Mouse (Mus musculus): ENCODE data around the gene Actc1.

Gene Actc1

GRCm38 (mm10) chr2:114052696-114053598 lies at the start of gene Actc1:
Gene Actc1 (minus strand): TSS chr2:114053548.
- DNase-seq (ENCODE audit: low spot score), result no peak

DNA sequence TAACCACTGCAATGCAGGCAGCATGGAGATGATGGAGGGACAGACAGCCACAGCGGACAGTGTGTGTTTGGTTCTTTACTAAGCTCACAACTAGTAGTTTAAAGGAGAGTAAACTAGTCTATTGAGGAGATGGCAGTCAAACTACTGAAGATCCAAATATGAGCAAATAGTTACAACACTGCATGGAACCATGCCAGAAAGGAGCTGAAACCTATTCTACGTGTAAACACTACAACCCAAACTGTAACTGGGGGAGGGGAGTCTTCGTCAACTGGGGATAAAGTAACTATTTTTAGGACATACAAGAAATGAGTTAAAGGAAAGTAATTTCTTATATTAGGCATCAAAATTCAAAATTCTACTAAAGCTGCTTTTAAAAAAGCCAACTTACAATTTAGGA lies 49.1 kb upstream of the Actc1 start:
- DNase-seq (ENCODE audit: low spot score), result no peak

DNA sequence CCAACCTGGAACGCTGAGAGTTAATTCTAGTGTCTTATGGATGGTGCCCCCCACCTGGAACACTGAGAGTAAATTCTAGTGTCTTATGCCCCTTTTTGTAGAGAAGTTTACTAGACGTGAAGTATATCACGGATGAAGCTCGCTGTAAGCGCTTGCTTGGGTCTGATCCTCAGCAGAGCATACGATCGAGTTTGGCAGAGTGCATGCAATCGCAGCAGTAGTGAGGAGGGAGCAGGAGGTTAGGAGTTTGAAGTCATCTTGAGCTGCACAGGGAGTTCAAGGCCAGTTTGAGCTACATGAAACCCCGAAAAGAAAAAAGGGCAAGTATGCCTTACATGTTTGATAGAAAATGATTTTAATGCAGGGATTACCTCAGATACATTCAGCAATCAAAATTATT lies 47.5 kb upstream of the Actc1 start:
- DNase-seq (ENCODE audit: low spot score), result no peak

DNA sequence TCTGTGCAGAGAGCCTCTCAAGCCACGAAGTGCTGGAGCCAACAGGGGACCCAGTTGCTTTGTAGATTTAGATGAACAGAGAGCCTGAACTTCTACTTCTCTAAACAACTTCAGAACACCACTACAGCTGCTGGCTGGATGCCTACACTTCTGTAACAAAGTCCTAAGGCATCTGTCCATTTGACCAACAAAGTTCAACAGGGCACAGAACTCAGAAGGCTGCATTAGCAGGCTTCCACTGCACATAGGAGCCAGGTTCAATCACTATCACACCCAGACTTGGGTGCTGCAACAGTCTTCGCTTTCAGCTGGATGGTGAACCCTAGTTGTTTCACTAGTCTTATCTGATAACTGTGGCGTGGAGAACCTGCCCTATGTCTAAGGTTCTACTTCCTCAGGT lies 46.5 kb upstream of the Actc1 start:
- no peak for DNase-seq (ENCODE audit: low spot score)

- no peak for DNase-seq (ENCODE audit: low spot score)
These were observed 45.8 kb upstream of the Actc1 start for GRCm38 (mm10) chr2:114099109-114099508.

- no peak for DNase-seq (ENCODE audit: low spot score)
These were observed 44.3 kb upstream of the Actc1 start for GRCm38 (mm10) chr2:114097627-114098026.

DNA sequence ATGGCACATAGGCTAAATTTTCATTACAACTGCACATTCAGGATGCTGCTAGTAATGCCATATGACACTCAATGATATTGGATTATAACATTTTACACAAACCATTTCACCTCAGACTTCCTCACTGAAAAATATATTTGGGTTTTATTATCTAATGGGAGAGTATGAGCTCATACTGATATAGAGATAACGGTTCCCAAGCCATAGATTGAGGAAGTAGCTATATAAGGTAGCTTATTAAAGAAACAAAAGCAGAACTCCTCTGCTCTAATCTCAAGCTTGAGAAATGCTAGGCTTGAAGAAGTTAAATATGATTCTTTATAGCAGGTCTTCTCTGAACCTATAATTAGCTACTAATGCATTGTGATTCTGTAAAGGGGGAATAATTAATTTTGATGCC lies 43.2 kb upstream of the Actc1 start:
- no peak for DNase-seq (ENCODE audit: low spot score)

GRCm38 (mm10) chr2:114095348-114095747 lies 42.0 kb upstream of the Actc1 start:
- no peak for DNase-seq (ENCODE audit: low spot score)

- DNase-seq (ENCODE audit: low spot score), result no peak
These were observed 41.3 kb upstream of the Actc1 start for GRCm38 (mm10) chr2:114094696-114095095.

DNA sequence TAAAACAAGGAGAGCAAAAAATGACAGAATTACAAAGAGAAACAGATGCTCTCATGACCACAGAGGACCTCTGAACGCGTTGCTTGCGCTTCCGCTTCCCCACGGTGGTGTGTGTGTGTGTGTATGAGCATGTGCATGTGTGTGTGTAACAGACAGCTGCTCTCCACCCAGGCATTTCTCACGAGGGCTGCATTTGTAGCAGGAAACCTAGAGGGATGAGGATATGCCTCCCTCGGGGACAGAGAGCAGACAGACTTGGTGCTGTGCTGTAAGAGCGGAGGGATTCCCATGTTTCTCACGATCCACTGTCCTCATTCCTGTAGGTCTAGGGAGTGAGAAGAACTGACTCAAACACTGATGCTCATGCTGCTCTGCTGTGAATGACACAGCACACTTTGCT lies 40.2 kb upstream of the Actc1 start:
- DNase-seq (ENCODE audit: low spot score), result no peak

- DNase-seq (ENCODE audit: low spot score), result no peak
These were observed 36.5 kb upstream of the Actc1 start for GRCm38 (mm10) chr2:114089862-114090261.

GRCm38 (mm10) chr2:114087271-114087670 lies 33.9 kb upstream of the Actc1 start:
- DNase-seq (ENCODE audit: low spot score), result no peak

DNA sequence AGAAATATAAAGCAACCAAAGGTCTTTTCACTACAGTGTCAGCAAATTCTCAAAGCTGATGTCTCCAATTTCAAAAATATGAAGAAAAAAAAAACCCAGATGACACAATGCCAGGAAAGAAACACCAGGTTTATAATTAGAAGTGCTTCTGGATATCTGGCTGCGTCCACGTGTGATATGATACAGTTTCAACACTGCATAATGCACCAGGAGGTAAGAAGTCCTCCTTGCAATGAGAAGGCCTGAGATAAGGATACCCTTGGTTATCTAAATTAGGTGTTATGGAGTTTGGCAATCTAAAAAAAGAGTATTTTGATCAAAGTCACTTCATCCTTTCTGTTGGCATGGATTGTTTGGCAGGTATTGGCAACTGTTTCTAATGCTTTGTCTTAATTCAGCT lies 18.5 kb upstream of the Actc1 start:
- no peak for DNase-seq (ENCODE audit: low spot score)

- DNase-seq (ENCODE audit: low spot score), result no peak
These were observed 12.9 kb upstream of the Actc1 start for GRCm38 (mm10) chr2:114066226-114066625.

- DNase-seq (ENCODE audit: low spot score), result no peak
These were observed 10.7 kb upstream of the Actc1 start for GRCm38 (mm10) chr2:114064004-114064403.

DNA sequence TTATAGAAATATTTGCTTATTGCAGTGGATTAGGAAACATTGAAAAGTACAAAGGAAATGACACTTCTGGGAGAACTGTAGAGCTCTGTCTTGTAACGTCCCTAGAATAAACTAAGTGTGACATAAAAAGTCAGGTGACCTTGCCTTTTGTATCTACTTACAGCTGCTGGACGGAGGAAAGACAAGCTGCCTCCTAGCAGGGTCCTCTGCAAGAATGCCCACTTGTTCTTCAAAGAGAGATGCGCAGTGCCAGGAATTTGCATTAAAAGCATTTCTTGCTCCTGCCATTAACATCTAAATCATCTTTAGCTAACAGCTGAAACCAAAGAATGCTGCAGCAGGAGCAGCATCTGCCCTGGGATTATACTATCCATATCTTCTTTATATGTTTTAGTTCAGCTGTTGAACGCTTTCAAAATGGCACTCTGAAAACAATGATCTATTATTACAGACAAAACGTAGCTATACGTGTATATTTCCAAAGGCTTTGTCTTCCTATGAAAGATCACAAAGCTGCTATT lies 6.8 kb upstream of the Actc1 start:
- DNase-seq (ENCODE audit: low spot score), result no peak

- DNase-seq (ENCODE audit: low spot score), result no peak
These were observed 6.3 kb upstream of the Actc1 start for GRCm38 (mm10) chr2:114059608-114060007.

DNA sequence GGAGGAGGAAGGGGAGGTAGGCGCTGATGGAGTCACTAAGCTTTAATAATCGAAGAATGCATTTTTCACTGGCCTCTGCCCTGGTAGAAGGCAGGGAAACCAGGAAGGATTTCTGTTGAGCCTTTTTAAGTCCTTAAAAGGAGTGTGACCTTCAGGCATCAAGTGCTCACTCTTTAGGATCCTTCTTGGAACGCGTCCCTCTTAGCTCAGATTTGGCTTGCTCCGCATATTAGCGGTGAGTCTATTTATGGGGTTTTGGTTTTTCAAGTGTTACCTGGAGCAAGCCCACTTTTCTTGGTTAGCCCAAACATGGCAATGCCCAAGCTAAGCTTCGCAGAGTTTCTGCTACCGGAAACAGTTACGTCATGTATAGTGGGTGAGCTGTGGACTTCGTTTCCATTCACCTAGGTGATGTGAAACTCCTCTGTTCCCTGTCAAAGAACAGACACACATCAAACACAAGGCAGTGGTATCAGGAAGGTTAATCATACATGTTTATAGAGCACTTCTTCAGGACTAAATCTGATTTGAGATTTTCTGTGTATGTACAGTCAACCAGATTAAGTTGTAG lies 5.0 kb upstream of the Actc1 start:
- no peak for DNase-seq (ENCODE audit: low spot score)

DNA sequence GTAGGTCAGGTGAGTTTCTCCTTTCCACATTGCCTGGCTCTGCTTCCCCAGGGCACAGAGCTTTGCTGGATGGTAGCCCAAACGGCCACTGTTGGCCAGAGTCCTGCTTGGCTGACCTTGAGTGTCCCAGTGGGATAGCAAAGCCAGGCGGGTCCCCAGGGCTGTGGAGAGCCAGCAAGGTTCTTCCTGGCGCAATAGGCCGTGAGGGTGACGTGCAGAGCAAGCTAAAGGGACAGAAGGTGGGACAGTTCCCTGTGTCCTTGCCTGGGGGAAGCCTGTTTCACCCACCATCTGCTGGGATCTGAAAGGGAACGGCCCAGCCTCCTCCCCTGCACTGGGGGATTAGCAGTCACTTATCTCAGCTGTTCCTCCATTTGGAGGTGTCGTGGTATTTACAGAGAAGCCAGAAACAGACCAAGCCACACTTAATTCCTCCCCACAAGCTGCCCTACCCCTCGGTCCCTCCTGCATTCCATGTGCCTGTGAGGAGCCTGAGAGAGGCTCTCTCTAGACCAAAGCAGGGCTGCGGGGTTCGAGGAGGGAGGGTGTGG lies 4.0 kb upstream of the Actc1 start:
- no peak for DNase-seq (ENCODE audit: low spot score)

DNA sequence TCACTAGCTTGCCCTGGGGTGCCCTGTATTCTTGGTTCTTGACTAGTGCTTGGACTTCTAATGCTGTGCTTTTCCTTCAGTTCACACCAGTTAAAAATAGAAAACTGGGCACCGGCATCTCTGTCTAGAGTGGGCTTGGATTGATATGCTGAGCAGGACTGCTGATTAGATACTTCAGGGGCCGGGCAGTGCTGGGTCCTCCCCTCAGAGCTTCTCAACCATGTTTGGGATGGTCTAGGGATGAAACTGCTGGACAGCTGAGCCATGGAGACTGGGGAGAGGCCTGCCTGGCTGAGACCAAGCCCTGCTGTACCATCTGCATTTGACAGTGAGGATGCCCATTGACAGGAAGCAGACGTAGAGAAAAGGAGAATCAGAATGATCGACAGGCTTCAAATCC lies 781 bp upstream of the Actc1 start:
- no peak for DNase-seq (ENCODE audit: low spot score)

DNA sequence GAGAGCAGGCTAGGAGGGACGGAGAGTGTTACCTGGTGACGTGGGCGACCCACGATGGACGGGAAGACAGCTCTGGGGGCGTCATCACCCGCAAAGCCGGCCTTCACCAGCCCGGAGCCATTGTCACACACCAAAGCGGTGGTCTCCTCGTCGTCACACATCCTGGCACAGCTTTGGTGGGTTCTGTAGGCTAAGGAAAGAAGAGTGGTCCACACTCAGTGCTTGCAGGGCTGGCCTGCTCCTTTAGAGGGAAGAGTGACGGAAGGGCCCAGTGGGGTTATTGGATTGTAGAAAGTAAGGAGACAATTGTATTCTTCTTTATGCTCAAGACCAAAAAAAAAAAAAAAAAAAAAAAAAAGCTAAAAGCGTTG lies 1.5 kb downstream of the Actc1 start:
- no peak for DNase-seq (ENCODE audit: low spot score)

- DNase-seq (ENCODE audit: low spot score), result no peak
These were observed 2.1 kb downstream of the Actc1 start for GRCm38 (mm10) chr2:114051111-114051870.

DNA sequence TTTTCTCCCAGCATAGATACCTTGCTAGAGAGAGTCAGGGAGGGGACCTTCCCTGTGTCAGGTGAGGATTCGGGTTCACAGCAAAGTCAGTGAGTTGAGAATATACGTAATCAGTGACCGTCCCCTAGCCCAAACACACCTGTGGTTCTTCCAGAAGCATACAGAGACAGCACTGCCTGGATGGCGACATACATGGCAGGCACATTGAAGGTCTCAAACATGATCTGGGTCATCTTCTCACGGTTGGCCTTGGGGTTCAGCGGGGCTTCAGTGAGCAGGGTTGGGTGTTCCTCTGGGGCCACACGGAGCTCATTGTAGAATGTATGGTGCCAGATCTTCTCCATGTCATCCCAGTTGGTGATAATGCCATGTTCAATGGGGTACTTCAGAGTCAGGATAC lies 3.2 kb downstream of the Actc1 start:
- DNase-seq (ENCODE audit: low spot score), result no peak
